Mouse (Mus musculus): ENCODE measurements at regions not wholly inside any gene's neighbourhood (a gene's known extent, or its start where the extent isn't known, plus 50 kb on each side); places are given as distances from the start of the nearest gene placed in this dataset.

DNA sequence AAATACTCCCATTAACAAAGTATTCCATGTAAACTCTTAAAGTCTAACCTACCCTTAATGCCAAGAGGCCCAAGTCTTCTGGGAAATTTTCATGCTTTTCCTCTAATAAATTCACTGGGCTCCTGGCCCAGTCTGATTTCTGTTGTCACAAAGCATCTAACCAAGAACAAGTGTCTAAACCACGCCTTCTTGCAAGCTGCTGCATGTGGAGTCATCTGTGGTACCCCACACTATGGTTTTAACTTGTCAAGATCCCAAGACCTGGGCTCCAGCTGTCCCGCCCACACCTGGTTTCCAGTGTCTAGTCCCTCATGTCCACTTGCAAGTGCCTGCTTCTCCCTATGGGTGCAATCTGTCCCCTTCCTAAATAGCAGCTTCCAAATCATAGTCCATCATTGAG, 153.0 kb upstream of the Plcz1 start:
- ATAC-seq (replicated peaks; ENCODE audit: insufficient number of reproducible peaks, low FRiP score, low TSS enrichment, low read depth), result no peak
- Histone ChIP-seq H3K4me2 (ENCODE audit: low read depth, low read length) (no peak overlapping the region), H3K27ac (replicated peaks; ENCODE audit: low read depth, low read length) (no peak overlapping the region), H3K4me3 (ENCODE audit: low read depth, low read length) (no peak overlapping the region), H3K36me3 (replicated peaks; ENCODE audit: control insufficient read depth, insufficient read depth, low read depth, low read length) (no peaks in the 10 kb centered on the region), H3K9me3 (replicated peaks; ENCODE audit: control insufficient read depth, low read length) (no peaks in the 10 kb centered on the region), H3K27me3 (ENCODE audit: control insufficient read depth, insufficient read depth, low read length) (no peaks in the 10 kb centered on the region), H3K4me1 (ENCODE audit: control insufficient read depth, insufficient read depth, low read length) (no peaks in the 10 kb centered on the region), H3K9ac (replicated peaks; ENCODE audit: low read length) (no peak overlapping the region)
- WGBS, result 84% methylated on average over 2 of the region's 2 CpGs
- no peak for DNase-seq (ENCODE audit: low spot score)

DNA sequence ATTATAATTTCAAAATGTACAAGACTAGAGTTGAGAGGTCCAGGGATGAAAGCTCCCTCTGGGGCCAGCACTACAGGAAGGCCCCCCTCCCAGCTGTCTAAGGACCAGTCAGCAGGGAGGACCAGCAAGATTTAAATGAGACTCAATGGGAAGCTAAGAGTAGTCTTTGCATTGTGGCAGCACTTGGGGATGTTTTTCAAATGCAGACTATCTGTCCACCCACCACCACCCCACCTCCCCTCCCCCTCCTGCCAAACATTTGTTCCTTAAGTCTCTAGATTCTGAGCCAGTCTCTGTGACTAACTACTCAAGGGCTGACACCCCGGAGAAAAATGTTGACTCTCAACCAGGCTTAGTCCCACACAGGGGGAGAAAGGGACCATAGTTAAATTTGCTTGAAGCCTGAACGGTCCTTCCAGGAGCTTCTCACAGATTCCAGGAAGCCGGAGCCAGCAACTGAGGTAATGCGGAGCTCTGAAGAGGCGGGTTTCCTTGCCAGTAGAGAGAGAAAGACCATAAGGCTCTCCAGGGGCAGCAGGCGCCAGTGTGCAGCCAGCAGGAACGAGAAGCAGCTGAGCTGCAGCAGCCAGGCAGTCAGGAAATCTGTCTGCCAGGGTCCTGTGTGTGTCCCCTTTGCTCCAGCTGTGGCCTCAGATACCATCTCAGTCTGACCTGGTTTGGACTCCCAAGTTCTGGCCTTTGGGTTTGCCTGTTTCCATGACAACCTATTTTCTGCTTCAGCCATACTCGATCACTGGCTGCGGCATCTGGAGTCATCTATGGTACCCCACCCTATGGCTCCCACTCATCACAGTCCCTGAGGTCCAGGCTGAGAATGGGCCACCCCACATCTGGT, 152.1 kb upstream of the Plcz1 start:
- ATAC-seq (replicated peaks; ENCODE audit: insufficient number of reproducible peaks, low FRiP score, low TSS enrichment, low read depth) (peak; percentile 56; the same call in 1 of the 2 replicates), DNase-seq (ENCODE audit: low spot score) (peak; percentile 19)
- no peaks in the 10 kb centered on the region for H3K4me1 ChIP-seq (ENCODE audit: control insufficient read depth, insufficient read depth, low read length)
- no peak overlapping the region for H3K4me2 ChIP-seq (ENCODE audit: low read depth, low read length)
- no peaks in the 10 kb centered on the region for H3K36me3 ChIP-seq (replicated peaks; ENCODE audit: control insufficient read depth, insufficient read depth, low read depth, low read length)
- no peak overlapping the region for H3K9ac ChIP-seq (replicated peaks; ENCODE audit: low read length)
- H3K27ac ChIP-seq (replicated peaks; ENCODE audit: low read depth, low read length), result no peak overlapping the region
- 32% methylated on average over 9 of the region's 9 CpGs for WGBS
- no peaks in the 10 kb centered on the region for H3K9me3 ChIP-seq (replicated peaks; ENCODE audit: control insufficient read depth, low read length)
- no peak overlapping the region for H3K4me3 ChIP-seq (ENCODE audit: low read depth, low read length)
- H3K27me3 ChIP-seq (ENCODE audit: control insufficient read depth, insufficient read depth, low read length), result no peaks in the 10 kb centered on the region

DNA sequence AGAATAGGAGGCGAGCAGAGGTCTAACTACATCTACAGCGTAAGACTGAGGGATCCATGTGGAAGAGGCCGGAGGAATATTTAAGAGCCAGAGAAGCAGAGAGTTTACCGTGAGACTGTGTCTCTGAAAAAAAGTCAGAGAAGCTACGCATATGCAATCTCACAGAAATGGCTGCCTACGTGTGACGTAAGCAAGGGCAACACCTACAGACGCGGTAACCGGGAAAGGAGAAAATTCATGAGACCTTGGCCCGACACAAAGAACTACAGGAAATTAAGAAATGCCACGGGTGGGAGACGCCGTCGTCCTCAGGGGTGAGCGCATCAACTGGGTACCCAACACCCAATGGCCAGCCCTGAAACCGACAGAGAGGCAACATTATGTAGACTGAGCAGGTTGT, 151.3 kb upstream of the Plcz1 start:
- Histone ChIP-seq H3K36me3 (replicated peaks; ENCODE audit: control insufficient read depth, insufficient read depth, low read depth, low read length) (no peaks in the 10 kb centered on the region), H3K4me2 (ENCODE audit: low read depth, low read length) (no peak overlapping the region), H3K4me3 (ENCODE audit: low read depth, low read length) (no peak overlapping the region), H3K4me1 (ENCODE audit: control insufficient read depth, insufficient read depth, low read length) (no peaks in the 10 kb centered on the region), H3K27ac (replicated peaks; ENCODE audit: low read depth, low read length) (no peak overlapping the region), H3K9ac (replicated peaks; ENCODE audit: low read length) (no peak overlapping the region), H3K27me3 (ENCODE audit: control insufficient read depth, insufficient read depth, low read length) (no peaks in the 10 kb centered on the region), H3K9me3 (replicated peaks; ENCODE audit: control insufficient read depth, low read length) (no peaks in the 10 kb centered on the region)
- no peak for DNase-seq (ENCODE audit: low spot score)
- 82% methylated on average over 17 of the region's 17 CpGs for WGBS
- no peak for ATAC-seq (replicated peaks; ENCODE audit: insufficient number of reproducible peaks, low FRiP score, low TSS enrichment, low read depth)

DNA sequence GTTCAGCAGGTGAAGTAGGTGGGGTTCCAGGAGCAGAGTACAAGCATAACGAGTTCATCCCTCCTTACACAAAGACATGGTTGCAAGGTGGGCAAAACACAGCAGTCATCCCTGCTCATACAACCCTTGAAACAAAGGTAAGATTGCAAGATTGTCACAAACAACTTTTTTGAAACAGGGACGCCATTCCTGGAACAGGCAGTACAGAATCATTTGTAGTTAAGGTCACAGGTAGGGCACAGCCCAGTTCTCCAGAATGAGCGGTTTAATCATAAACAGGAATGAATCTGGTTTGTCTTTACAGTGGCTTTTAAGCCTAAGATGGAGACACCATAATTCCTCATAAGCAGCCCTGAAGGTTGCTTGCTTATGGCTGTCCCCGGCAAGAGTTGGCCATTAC, 150.1 kb upstream of the Plcz1 start:
- 82% methylated on average over 4 of the region's 4 CpGs for WGBS
- Histone ChIP-seq H3K4me3 (ENCODE audit: low read depth, low read length) (no peak overlapping the region), H3K27ac (replicated peaks; ENCODE audit: low read depth, low read length) (no peak overlapping the region), H3K9me3 (replicated peaks; ENCODE audit: control insufficient read depth, low read length) (no peaks in the 10 kb centered on the region), H3K4me2 (ENCODE audit: low read depth, low read length) (no peak overlapping the region), H3K36me3 (replicated peaks; ENCODE audit: control insufficient read depth, insufficient read depth, low read depth, low read length) (no peaks in the 10 kb centered on the region), H3K9ac (replicated peaks; ENCODE audit: low read length) (no peak overlapping the region), H3K27me3 (ENCODE audit: control insufficient read depth, insufficient read depth, low read length) (no peaks in the 10 kb centered on the region), H3K4me1 (ENCODE audit: control insufficient read depth, insufficient read depth, low read length) (no peaks in the 10 kb centered on the region)
- ATAC-seq (replicated peaks; ENCODE audit: insufficient number of reproducible peaks, low FRiP score, low TSS enrichment, low read depth), result no peak
- DNase-seq (ENCODE audit: low spot score), result no peak

DNA sequence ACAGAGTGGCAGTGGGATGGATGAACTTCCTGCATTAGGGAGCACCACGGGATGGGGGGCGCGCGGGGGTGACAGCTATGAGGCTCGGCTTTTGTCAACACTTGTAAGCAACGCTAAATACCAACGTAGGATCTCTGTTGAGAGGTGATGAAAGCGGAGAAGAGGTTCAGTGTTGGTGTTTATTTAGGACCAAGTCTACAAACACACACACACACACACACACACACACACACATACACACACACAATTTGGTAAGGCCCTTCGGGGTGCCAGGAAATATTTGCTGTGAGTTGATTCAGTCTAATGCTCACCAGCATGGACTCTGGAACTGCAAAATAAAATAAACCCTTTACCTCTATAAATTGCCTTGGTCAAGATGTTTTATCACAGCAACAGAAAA, 148.3 kb upstream of the Plcz1 start:
- WGBS, result 87% methylated on average over 9 of the region's 9 CpGs

DNA sequence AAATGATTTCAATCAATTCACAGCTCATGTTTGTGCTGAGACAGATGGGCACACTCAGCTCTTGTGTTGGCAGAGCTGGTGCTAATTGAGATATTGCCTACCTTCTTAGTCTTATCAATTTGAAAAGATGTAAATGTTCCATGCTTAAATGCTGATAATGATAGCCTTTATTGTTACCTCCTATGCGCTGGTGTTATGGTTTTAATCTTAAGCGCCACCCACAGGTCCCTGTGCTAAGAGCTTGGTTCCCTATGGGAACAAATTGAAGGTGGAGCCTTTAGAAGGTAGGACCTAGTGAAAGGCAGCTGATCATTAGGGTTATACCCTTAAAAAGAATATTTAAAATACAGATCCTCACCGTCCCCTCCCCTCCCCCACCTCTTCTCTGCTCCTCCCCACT, 146.5 kb upstream of the Plcz1 start:
- no peak for DNase-seq (ENCODE audit: low spot score)
- no peak overlapping the region for H3K9ac ChIP-seq (replicated peaks; ENCODE audit: low read length)
- no peak overlapping the region for H3K4me3 ChIP-seq (ENCODE audit: low read depth, low read length)
- H3K27me3 ChIP-seq (ENCODE audit: control insufficient read depth, insufficient read depth, low read length), result no peaks in the 10 kb centered on the region
- no peak overlapping the region for H3K4me2 ChIP-seq (ENCODE audit: low read depth, low read length)
- H3K4me1 ChIP-seq (ENCODE audit: control insufficient read depth, insufficient read depth, low read length), result no peaks in the 10 kb centered on the region
- H3K9me3 ChIP-seq (replicated peaks; ENCODE audit: control insufficient read depth, low read length), result no peaks in the 10 kb centered on the region
- WGBS, result 93% methylated on average over 3 of the region's 3 CpGs
- no peak for ATAC-seq (replicated peaks; ENCODE audit: insufficient number of reproducible peaks, low FRiP score, low TSS enrichment, low read depth)
- no peak overlapping the region for H3K27ac ChIP-seq (replicated peaks; ENCODE audit: low read depth, low read length)
- no peaks in the 10 kb centered on the region for H3K36me3 ChIP-seq (replicated peaks; ENCODE audit: control insufficient read depth, insufficient read depth, low read depth, low read length)

More for the DNA sequence above, 148.3 kb upstream of the Plcz1 start:
- H3K36me3 ChIP-seq (replicated peaks; ENCODE audit: control insufficient read depth, insufficient read depth, low read depth, low read length), result no peaks in the 10 kb centered on the region
- H3K4me2 ChIP-seq (ENCODE audit: low read depth, low read length), result no peak overlapping the region
- no peak for ATAC-seq (replicated peaks; ENCODE audit: insufficient number of reproducible peaks, low FRiP score, low TSS enrichment, low read depth)
- no peaks in the 10 kb centered on the region for H3K4me1 ChIP-seq (ENCODE audit: control insufficient read depth, insufficient read depth, low read length)
- no peak overlapping the region for H3K27ac ChIP-seq (replicated peaks; ENCODE audit: low read depth, low read length)
- DNase-seq (ENCODE audit: low spot score), result no peak
- H3K9me3 ChIP-seq (replicated peaks; ENCODE audit: control insufficient read depth, low read length), result no peaks in the 10 kb centered on the region
- no peak overlapping the region for H3K4me3 ChIP-seq (ENCODE audit: low read depth, low read length)
- no peaks in the 10 kb centered on the region for H3K27me3 ChIP-seq (ENCODE audit: control insufficient read depth, insufficient read depth, low read length)
- no peak overlapping the region for H3K9ac ChIP-seq (replicated peaks; ENCODE audit: low read length)

DNA sequence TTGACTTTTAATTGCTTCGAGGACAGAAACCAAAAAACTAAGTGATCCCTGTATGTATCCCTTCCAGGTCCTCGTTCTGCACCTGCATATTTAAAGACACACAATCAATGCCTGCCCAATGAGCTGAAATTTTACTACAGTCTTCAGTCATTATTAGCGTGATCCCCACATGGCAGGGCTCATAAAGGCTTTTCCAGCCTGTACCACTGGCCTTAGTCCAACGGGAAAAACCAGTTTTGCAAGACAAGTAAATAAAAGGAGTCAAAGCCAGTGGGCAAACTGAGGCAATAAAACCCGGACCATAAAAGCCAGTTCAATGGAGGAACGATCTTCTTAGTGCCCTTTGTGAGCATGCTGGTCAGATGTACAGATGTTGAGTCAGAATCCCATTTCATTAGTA, 145.8 kb upstream of the Plcz1 start:
- 82% methylated on average over 6 of the region's 6 CpGs for WGBS
- H3K36me3 ChIP-seq (replicated peaks; ENCODE audit: control insufficient read depth, insufficient read depth, low read depth, low read length), result no peaks in the 10 kb centered on the region
- H3K4me2 ChIP-seq (ENCODE audit: low read depth, low read length), result no peak overlapping the region
- H3K4me1 ChIP-seq (ENCODE audit: control insufficient read depth, insufficient read depth, low read length), result no peaks in the 10 kb centered on the region
- ATAC-seq (replicated peaks; ENCODE audit: insufficient number of reproducible peaks, low FRiP score, low TSS enrichment, low read depth), result no peak
- H3K27me3 ChIP-seq (ENCODE audit: control insufficient read depth, insufficient read depth, low read length), result no peaks in the 10 kb centered on the region
- H3K9ac ChIP-seq (replicated peaks; ENCODE audit: low read length), result no peak overlapping the region
- H3K4me3 ChIP-seq (ENCODE audit: low read depth, low read length), result no peak overlapping the region
- DNase-seq (ENCODE audit: low spot score), result no peak
- H3K9me3 ChIP-seq (replicated peaks; ENCODE audit: control insufficient read depth, low read length), result no peaks in the 10 kb centered on the region
- no peak overlapping the region for H3K27ac ChIP-seq (replicated peaks; ENCODE audit: low read depth, low read length)

DNA sequence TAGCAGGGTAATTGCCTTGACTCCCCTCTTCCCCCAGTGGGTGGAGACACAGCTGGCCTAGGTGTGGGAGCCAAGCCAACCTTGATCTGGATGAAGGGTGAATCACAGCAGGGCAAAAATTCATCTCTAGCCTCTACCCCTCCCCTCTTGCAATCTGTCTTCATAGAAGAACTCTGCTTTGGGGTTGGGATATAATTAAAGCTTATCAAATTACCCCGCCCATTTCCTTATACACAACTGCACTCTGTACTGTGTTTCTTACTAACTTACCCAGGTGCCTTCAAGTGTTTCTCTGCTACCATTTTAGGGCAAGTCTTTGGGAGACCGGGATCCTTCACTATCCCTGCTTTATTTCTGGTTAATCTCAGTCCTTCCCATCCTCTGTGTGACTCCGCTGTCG, 138.7 kb upstream of the Plcz1 start:
- no peaks in the 10 kb centered on the region for H3K36me3 ChIP-seq (replicated peaks; ENCODE audit: control insufficient read depth, insufficient read depth, low read depth, low read length)
- H3K4me3 ChIP-seq (ENCODE audit: low read depth, low read length), result no peak overlapping the region
- H3K4me2 ChIP-seq (ENCODE audit: low read depth, low read length), result no peak overlapping the region
- H3K9ac ChIP-seq (replicated peaks; ENCODE audit: low read length), result no peak overlapping the region
- no peaks in the 10 kb centered on the region for H3K9me3 ChIP-seq (replicated peaks; ENCODE audit: control insufficient read depth, low read length)
- WGBS, result 79% methylated on average over 4 of the region's 4 CpGs
- ATAC-seq (replicated peaks; ENCODE audit: insufficient number of reproducible peaks, low FRiP score, low TSS enrichment, low read depth) (no peak), DNase-seq (ENCODE audit: low spot score) (no peak)
- no peak overlapping the region for H3K27ac ChIP-seq (replicated peaks; ENCODE audit: low read depth, low read length)
- no peaks in the 10 kb centered on the region; the same call in 1 of the 2 replicates for H3K27me3 ChIP-seq (ENCODE audit: control insufficient read depth, insufficient read depth, low read length)
- H3K4me1 ChIP-seq (ENCODE audit: control insufficient read depth, insufficient read depth, low read length), result no peaks in the 10 kb centered on the region
